Mouse (Mus musculus): Measurements from ENCODE around the gene Aanat. TPM values are rescaled to one million over a fixed set of nuclear protein-coding genes. Genes with fewer than 3 reads are reported as not detected.
A peak's percentile ranks its signal among the peaks of the same experiment; 100 is the strongest.

The Aanat gene
- total and polyA plus RNA-seq, 2 experiments from 2014 or later: 0.46 to 0.68 TPM

- H3K4me2 ChIP-seq (ENCODE audit: low read depth, low read length): peak overlapping the region; percentile 60
- H3K4me1 ChIP-seq (ENCODE audit: insufficient read depth, low read length): peaks cover 15% of the 10 kb centered on the region
- no peak for TF ChIP-seq CTCF (IDR thresholded peaks at IDR 0.05; ENCODE audit: low read depth)
- 1% methylated on average over 83 of the region's 91 CpGs for WGBS
- peak overlapping the region; percentile 92 for H3K27ac ChIP-seq
- ATAC-seq: peak; percentile 64
- H3K9ac ChIP-seq (replicated peaks; ENCODE audit: low read length): peak overlapping the region; percentile 97
- H3K9me3 ChIP-seq (ENCODE audit: low read length): no peaks in the 10 kb centered on the region
- H3K36me3 ChIP-seq (ENCODE audit: insufficient read depth, low read length): no peaks in the 10 kb centered on the region
- H3K4me3 ChIP-seq (ENCODE audit: low read length): peak overlapping the region; percentile 85
- peak; percentile 65 for DNase-seq (ENCODE audit: low spot score)
- H3K27me3 ChIP-seq (ENCODE audit: insufficient read depth, low read length): no peaks in the 10 kb centered on the region
These were observed 5.4 kb upstream of the Aanat start for GRCm38 (mm10) chr11:116580711-116581375.

GRCm38 (mm10) chr11:116581376-116581814 is 4.8 kb upstream of the Aanat start, which contains the start of gene Ube2o:
TSS of gene Ube2o (minus strand) at chr11:116581447.
- Histone ChIP-seq H3K4me2 (ENCODE audit: low read depth, low read length) (peak within 1 kb of the TSS; percentile 60), H3K9ac (replicated peaks; ENCODE audit: low read length) (peak within 1 kb of the TSS; percentile 97), H3K9me3 (ENCODE audit: low read length) (no peaks in the 10 kb centered on the region), H3K27ac (peak within 1 kb of the TSS; percentile 92), H3K27me3 (ENCODE audit: insufficient read depth, low read length) (no peaks in the 10 kb centered on the region), H3K4me3 (ENCODE audit: low read length) (peak within 1 kb of the TSS; percentile 85), H3K4me1 (ENCODE audit: insufficient read depth, low read length) (peaks cover 15% of the 10 kb centered on the region), H3K36me3 (ENCODE audit: insufficient read depth, low read length) (no peaks in the 10 kb centered on the region)
- 4% methylated on average over 39 of the region's 51 CpGs for WGBS
- peak; percentile 94 for DNase-seq (ENCODE audit: low spot score)
- peak; percentile 71 for TF ChIP-seq CTCF (IDR thresholded peaks at IDR 0.05; ENCODE audit: low read depth)
- peak; percentile 92 for ATAC-seq

GRCm38 (mm10) chr11:116585682-116586081 is 550 bp upstream of the Aanat start:
- no peak overlapping the region for H3K9ac ChIP-seq (replicated peaks; ENCODE audit: low read length)
- no peak overlapping the region for H3K4me3 ChIP-seq (ENCODE audit: low read length)
- DNase-seq (ENCODE audit: low spot score) (no peak), ATAC-seq (no peak)
- 87% methylated on average over 6 of the region's 6 CpGs for WGBS
- no peak overlapping the region for H3K27ac ChIP-seq
- no peaks in the 10 kb centered on the region for H3K4me1 ChIP-seq (ENCODE audit: insufficient read depth, low read length)
- no peak overlapping the region for H3K4me2 ChIP-seq (ENCODE audit: low read depth, low read length)
- H3K36me3 ChIP-seq (ENCODE audit: insufficient read depth, low read length): no peaks in the 10 kb centered on the region
- H3K27me3 ChIP-seq (ENCODE audit: insufficient read depth, low read length): no peaks in the 10 kb centered on the region
- no peaks in the 10 kb centered on the region for H3K9me3 ChIP-seq (ENCODE audit: low read length)
- TF ChIP-seq CTCF (IDR thresholded peaks at IDR 0.05; ENCODE audit: low read depth): no peak

GRCm38 (mm10) chr11:116586801-116587631 is 784 bp downstream of the Aanat start:
- peak overlapping the region; percentile 41 for H3K4me2 ChIP-seq (ENCODE audit: low read depth, low read length)
- peak overlapping the region; percentile 75 for H3K27ac ChIP-seq
- 18% methylated on average over 23 of the region's 23 CpGs for WGBS
- no peaks in the 10 kb centered on the region for H3K4me1 ChIP-seq (ENCODE audit: insufficient read depth, low read length)
- peak; percentile 81 for DNase-seq (ENCODE audit: low spot score)
- peak overlapping the region; percentile 33; the same call in 1 of the 2 replicates for H3K9ac ChIP-seq (replicated peaks; ENCODE audit: low read length)
- H3K36me3 ChIP-seq (ENCODE audit: insufficient read depth, low read length): no peaks in the 10 kb centered on the region
- TF ChIP-seq CTCF (IDR thresholded peaks at IDR 0.05; ENCODE audit: low read depth): peak; percentile 98
- H3K27me3 ChIP-seq (ENCODE audit: insufficient read depth, low read length): no peaks in the 10 kb centered on the region
- H3K9me3 ChIP-seq (ENCODE audit: low read length): no peaks in the 10 kb centered on the region
- peak overlapping the region; percentile 9; the same call in 1 of the 2 replicates for H3K4me3 ChIP-seq (ENCODE audit: low read length)
- ATAC-seq: peak; percentile 82

- ATAC-seq (0 out of 2 replicates have a peak, but pooled peaks have one; percentile 3), DNase-seq (ENCODE audit: low spot score) (peak; percentile 36)
- no peak overlapping the region; the same call in 1 of the 2 replicates for H3K4me2 ChIP-seq (ENCODE audit: low read depth, low read length)
- H3K9ac ChIP-seq (replicated peaks; ENCODE audit: low read length): no peak overlapping the region
- H3K27ac ChIP-seq: no peak overlapping the region
- no peak overlapping the region for H3K4me3 ChIP-seq (ENCODE audit: low read length)
- peaks cover 7% of the 10 kb centered on the region; the same call in 1 of the 2 replicates for H3K4me1 ChIP-seq (ENCODE audit: insufficient read depth, low read length)
- H3K36me3 ChIP-seq (ENCODE audit: insufficient read depth, low read length): no peaks in the 10 kb centered on the region
- H3K9me3 ChIP-seq (ENCODE audit: low read length): no peaks in the 10 kb centered on the region
- H3K27me3 ChIP-seq (ENCODE audit: insufficient read depth, low read length): no peaks in the 10 kb centered on the region
- 16% methylated on average over 14 of the region's 14 CpGs for WGBS
- TF ChIP-seq CTCF (IDR thresholded peaks at IDR 0.05; ENCODE audit: low read depth): no peak
These were observed 2.8 kb downstream of the Aanat start for GRCm38 (mm10) chr11:116589020-116589531.

- no peak overlapping the region for H3K27ac ChIP-seq
- no peak for ATAC-seq
- WGBS: 49% methylated on average over 8 of the region's 8 CpGs
These were observed 3.3 kb downstream of the Aanat start for GRCm38 (mm10) chr11:116589574-116589973.

More at GRCm38 (mm10) chr11:116589574-116589973, 3.3 kb downstream of the Aanat start:
- Histone ChIP-seq H3K36me3 (ENCODE audit: insufficient read depth, low read length) (no peaks in the 10 kb centered on the region), H3K4me2 (ENCODE audit: low read depth, low read length) (no peak overlapping the region; the same call in 1 of the 2 replicates), H3K9ac (replicated peaks; ENCODE audit: low read length) (no peak overlapping the region), H3K4me1 (ENCODE audit: insufficient read depth, low read length) (peaks cover 7% of the 10 kb centered on the region; the same call in 1 of the 2 replicates), H3K9me3 (ENCODE audit: low read length) (no peaks in the 10 kb centered on the region), H3K27me3 (ENCODE audit: insufficient read depth, low read length) (no peaks in the 10 kb centered on the region), H3K4me3 (ENCODE audit: low read length) (no peak overlapping the region)
- no peak for TF ChIP-seq CTCF (IDR thresholded peaks at IDR 0.05; ENCODE audit: low read depth)
- no peak for DNase-seq (ENCODE audit: low spot score)

All from hindbrain, postnatal 0 days (tissue).